Mouse (Mus musculus) cerebellum, adult 2 months (tissue): ENCODE results near the gene Rab17.

Source experiments
- CTCF ChIP-seq: fragments of 200-500 bp; IDR thresholded peaks from 2 replicates; pipeline ENCODE4 v1.5.1; 2011; ENCODE audit warnings: low read depth, mild to moderate bottlenecking, control low read depth, low read length, moderate library complexity, borderline replicate concordance; ENCODE audit not compliant: insufficient read depth
- POLR2A ChIP-seq: fragments of 200-500 bp; IDR thresholded peaks from 2 replicates; pipeline ENCODE4 v1.6.1; 2011; ENCODE audit warnings: low read length, control low read depth, borderline replicate concordance; ENCODE audit not compliant: insufficient read depth

- no peak for TF ChIP-seq POLR2A
- TF ChIP-seq CTCF: no peak
Observed at GRCm38 (mm10) chr1:90921687-90922086, 47.8 kb downstream of the Rab17 start.
